ENCODE assay signal across 8 mouse cellular contexts in genomic region chr1:74027559-74028091, GRCm38 (mm10).
DNase-seq lines count a peak whose midpoint lies in the region; ATAC-seq and TF ChIP-seq lines count a peak whose summit lies in the region.

No protein-coding gene starts in this region.

- H3K9me3 ChIP-seq in stomach, postnatal 0 days (ENCODE audit: control insufficient read depth, low read length), result no peaks in the 10 kb centered on the region

- peak; percentile 57 to 60 for DNase-seq in cerebellum, postnatal 14 days
- no peak for DNase-seq in cerebellum, adult 11 months
- DNase-seq in brain, embryonic 14.5 days (ENCODE audit: low read depth), result peak; percentile 74
- DNase-seq in heart, adult 18-20 months, result peak; percentile 85 to 95
- peak; percentile 87 for DNase-seq in kidney, adult 11 months
- peak; percentile 89 to 93 for DNase-seq in lung, adult 18-20 months
- DNase-seq in stomach, postnatal 0 days (ENCODE audit: low spot score), result peak; percentile 63
- DNase-seq in spleen, postnatal 10 days (ENCODE audit: low spot score in 2 of 2), result no peak

- peaks cover 39% of the 10 kb centered on the region for H3K4me1 ChIP-seq in stomach, postnatal 0 days (replicated peaks; ENCODE audit: control insufficient read depth, insufficient read depth)

- H3K27me3 ChIP-seq in stomach, postnatal 0 days (ENCODE audit: control insufficient read depth, insufficient read depth, low read length), result no peaks in the 10 kb centered on the region

- TF ChIP-seq POLR2A in brain, embryonic 14.5 days (IDR thresholded peaks at IDR 0.05; ENCODE audit: borderline replicate concordance, extremely low read depth, insufficient read depth, insufficient read length, poor library complexity, severe bottlenecking), result no peak

- TF ChIP-seq CTCF in brain, embryonic 14.5 days (IDR thresholded peaks at IDR 0.05; ENCODE audit: borderline replicate concordance, extremely low read depth, insufficient read depth, insufficient read length), result no peak
- no peak for TF ChIP-seq CTCF in stomach, postnatal 0 days (IDR thresholded peaks at IDR 0.05; ENCODE audit: low read depth)

- peak; percentile 64 for ATAC-seq in stomach, postnatal 0 days (ENCODE audit: low FRiP score, low TSS enrichment)

- no peak overlapping the region for H3K4me3 ChIP-seq in stomach, postnatal 0 days (ENCODE audit: low read depth, low read length)

- H3K27ac ChIP-seq in stomach, postnatal 0 days (replicated peaks), result peak overlapping the region; percentile 92

- no peaks in the 10 kb centered on the region for H3K36me3 ChIP-seq in stomach, postnatal 0 days (ENCODE audit: control insufficient read depth, insufficient read depth, low read length)

- WGBS in stomach, postnatal 0 days, result 19% methylated on average over 11 of the region's 11 CpGs

- TF ChIP-seq EP300 in stomach, postnatal 0 days (optimal IDR thresholded peaks at IDR 0.05), result peak; percentile 22

- peak overlapping the region; percentile 2 for H3K9ac ChIP-seq in stomach, postnatal 0 days (ENCODE audit: low read length)

- H3K4me2 ChIP-seq in stomach, postnatal 0 days (replicated peaks; ENCODE audit: low read depth), result peak overlapping the region; percentile 8; the same call in 1 of the 2 replicates

Comparison
In these comparisons a context has a peak if more than half of its experiments do, and no peak if none do; other contexts are left out.
1. DNase-seq: peak in cerebellum, postnatal 14 days (2 of 2), brain, embryonic 14.5 days (single experiment), heart, adult 18-20 months (2 of 2), kidney, adult 11 months (single experiment), lung, adult 18-20 months (2 of 2) and stomach, postnatal 0 days (single experiment); none in cerebellum, adult 11 months (single experiment) and spleen, postnatal 10 days (0 of 2).